22 mouse cellular contexts compared by ENCODE assay signal in genomic region chr3:127205883-127206434, GRCm38 (mm10).
DNase-seq lines count a peak whose midpoint lies in the region; ATAC-seq lines count a peak whose summit lies in the region.
"Had no signal": no experiment of that assay in that cellular context is flagged by ENCODE, and none has a peak within 500 bp of the region (broad histone marks: within the 10 kb centered on the region; RNA-seq: fewer than 3 reads in every experiment).

No protein-coding gene starts in this region.

- no peaks in the 10 kb centered on the region for H3K36me3 ChIP-seq in neural tube, embryonic 15.5 days
- no peaks in the 10 kb centered on the region for H3K36me3 ChIP-seq in forebrain, embryonic 16.5 days (ENCODE audit: control insufficient read depth, insufficient read depth)
- H3K36me3 ChIP-seq: embryonic facial prominence, embryonic 12.5 days; heart, embryonic 13.5 days; limb, embryonic 13.5 days; lung, embryonic 15.5 days; midbrain, embryonic 10.5 days had no signal

- WGBS in neural tube, embryonic 15.5 days, result 79% methylated on average over 5 of the region's 5 CpGs
- WGBS in forebrain, embryonic 16.5 days, result 64% methylated on average over 5 of the region's 5 CpGs

- H3K9me3 ChIP-seq in neural tube, embryonic 15.5 days (replicated peaks), result no peaks in the 10 kb centered on the region
- H3K9me3 ChIP-seq in forebrain, embryonic 16.5 days (ENCODE audit: control insufficient read depth, low read length), result no peaks in the 10 kb centered on the region
- H3K9me3 ChIP-seq: embryonic facial prominence, embryonic 12.5 days; forebrain, embryonic 13.5 days; heart, embryonic 13.5 days; limb, embryonic 13.5 days; lung, embryonic 15.5 days; midbrain, embryonic 10.5 days had no signal

- peak; percentile 13 to 18 for DNase-seq in heart, adult 18-20 months
- no peak for DNase-seq in heart, adult 8-10 months (ENCODE audit: low spot score)
- no peak for DNase-seq in neural tube, embryonic 10.5 days (ENCODE audit: extremely low spot score, low spot score)
- peak; percentile 90 for DNase-seq in cerebellum, adult 9-11 months
- DNase-seq in retina, postnatal 1 day, result no peak
- DNase-seq: adrenal gland, adult 2 months; kidney, adult 18-20 months; kidney, postnatal 14 days; lung, postnatal 4 days; thymus, postnatal 14 days had no signal

- no peak overlapping the region for H3K9ac ChIP-seq in neural tube, embryonic 15.5 days (replicated peaks)
- no peak overlapping the region for H3K9ac ChIP-seq in forebrain, embryonic 16.5 days (replicated peaks; ENCODE audit: low read depth, low read length)
- H3K9ac ChIP-seq: embryonic facial prominence, embryonic 12.5 days; forebrain, embryonic 13.5 days; heart, embryonic 13.5 days; limb, embryonic 13.5 days; liver, embryonic 14.5 days; lung, embryonic 15.5 days had no signal

- H3K4me1 ChIP-seq in neural tube, embryonic 15.5 days, result 0 out of 2 replicates have a peak, but pooled peaks cover 6% of the 10 kb centered on the region
- peaks cover 6% of the 10 kb centered on the region for H3K4me1 ChIP-seq in forebrain, embryonic 16.5 days (replicated peaks; ENCODE audit: control insufficient read depth, insufficient read depth, low read length)
- H3K4me1 ChIP-seq: embryonic facial prominence, embryonic 12.5 days; heart, embryonic 13.5 days; lung, embryonic 15.5 days had no signal

- peak overlapping the region; percentile 14; the same call in 1 of the 2 replicates for H3K27ac ChIP-seq in neural tube, embryonic 15.5 days (replicated peaks)
- no peak overlapping the region for H3K27ac ChIP-seq in forebrain, embryonic 16.5 days (ENCODE audit: low read length)
- H3K27ac ChIP-seq: embryonic facial prominence, embryonic 12.5 days; forebrain, embryonic 13.5 days; heart, embryonic 13.5 days; limb, embryonic 13.5 days; liver, embryonic 14.5 days; lung, embryonic 15.5 days; midbrain, embryonic 10.5 days had no signal

- no peak for ATAC-seq in neural tube, embryonic 15.5 days (ENCODE audit: low FRiP score)
- no peak for ATAC-seq in megakaryocyte, adult 5-6 weeks (ENCODE audit: poor library complexity, severe bottlenecking)
- no peak for ATAC-seq in forebrain, embryonic 16.5 days
- ATAC-seq: forebrain, embryonic 13.5 days; hindbrain, embryonic 16.5 days had no signal

- no peak overlapping the region for H3K4me3 ChIP-seq in neural tube, embryonic 15.5 days (replicated peaks)
- H3K4me3 ChIP-seq in forebrain, embryonic 16.5 days (replicated peaks; ENCODE audit: low read length), result no peak overlapping the region
- H3K4me3 ChIP-seq: embryonic facial prominence, embryonic 12.5 days; erythroblast, embryonic 14.5 days; forebrain, embryonic 13.5 days; heart, embryonic 13.5 days; limb, embryonic 13.5 days; lung, embryonic 15.5 days; midbrain, embryonic 10.5 days had no signal

- H3K4me2 ChIP-seq in neural tube, embryonic 15.5 days, result no peak overlapping the region
- no peak overlapping the region for H3K4me2 ChIP-seq in forebrain, embryonic 16.5 days (ENCODE audit: low read length)
- H3K4me2 ChIP-seq: embryonic facial prominence, embryonic 12.5 days; forebrain, embryonic 13.5 days; heart, embryonic 13.5 days; limb, embryonic 13.5 days; lung, embryonic 15.5 days had no signal

- no peaks in the 10 kb centered on the region for H3K27me3 ChIP-seq in neural tube, embryonic 15.5 days (replicated peaks)
- no peaks in the 10 kb centered on the region for H3K27me3 ChIP-seq in forebrain, embryonic 16.5 days (replicated peaks; ENCODE audit: control insufficient read depth, insufficient read depth, low read length)
- H3K27me3 ChIP-seq: embryonic facial prominence, embryonic 12.5 days; forebrain, embryonic 13.5 days; heart, embryonic 13.5 days; limb, embryonic 13.5 days; lung, embryonic 15.5 days had no signal

Comparison
In these comparisons a context has a peak if more than half of its experiments do, and no peak if none do; other contexts are left out.
1. DNase-seq: peak in heart, adult 18-20 months (2 of 2) and cerebellum, adult 9-11 months (single experiment); none in heart, adult 8-10 months (single experiment), neural tube, embryonic 10.5 days (single experiment) and retina, postnatal 1 day (single experiment).